Mouse (Mus musculus): ENCODE measurements around the gene Ebf1.

Ebf1 gene

GRCm38 (mm10) chr11:44663609-44664141 is 46.6 kb downstream of the Ebf1 start:
- DNase-seq, result no peak

- peak; percentile 47 for DNase-seq
These were observed 48.1 kb downstream of the Ebf1 start for GRCm38 (mm10) chr11:44665156-44665682.

- DNase-seq, result no peak
These were observed 48.8 kb downstream of the Ebf1 start for GRCm38 (mm10) chr11:44665741-44666531.

- no peak for DNase-seq
These were observed 49.6 kb downstream of the Ebf1 start for GRCm38 (mm10) chr11:44666741-44667140.

GRCm38 (mm10) chr11:44681306-44681705 is 64.2 kb downstream of the Ebf1 start:
- no peak for DNase-seq

GRCm38 (mm10) chr11:44681995-44682394 is 64.9 kb downstream of the Ebf1 start:
- DNase-seq, result no peak

- no peak for DNase-seq
These were observed 65.8 kb downstream of the Ebf1 start for GRCm38 (mm10) chr11:44682703-44683539.

GRCm38 (mm10) chr11:44684486-44685076 is 67.5 kb downstream of the Ebf1 start:
- DNase-seq, result peak; percentile 37

- DNase-seq, result no peak
These were observed 68.0 kb downstream of the Ebf1 start for GRCm38 (mm10) chr11:44685129-44685528.

- DNase-seq, result peak; percentile 36
These were observed 68.8 kb downstream of the Ebf1 start for GRCm38 (mm10) chr11:44685911-44686361.

GRCm38 (mm10) chr11:44686378-44686777 is 69.3 kb downstream of the Ebf1 start:
- no peak for DNase-seq

- no peak for DNase-seq
These were observed 71.4 kb downstream of the Ebf1 start for GRCm38 (mm10) chr11:44688542-44688941.

GRCm38 (mm10) chr11:44689571-44690264 is 72.6 kb downstream of the Ebf1 start:
- no peak for DNase-seq

GRCm38 (mm10) chr11:44690265-44690572 is 73.1 kb downstream of the Ebf1 start:
- DNase-seq, result no peak

- DNase-seq, result no peak
These were observed 78.3 kb downstream of the Ebf1 start for GRCm38 (mm10) chr11:44695416-44695815.

GRCm38 (mm10) chr11:44696539-44697201 is 79.6 kb downstream of the Ebf1 start:
- no peak for DNase-seq

- DNase-seq, result no peak
These were observed 83.1 kb downstream of the Ebf1 start for GRCm38 (mm10) chr11:44700181-44700580.

- no peak for DNase-seq
These were observed 84.2 kb downstream of the Ebf1 start for GRCm38 (mm10) chr11:44701221-44701810.

- DNase-seq, result no peak
These were observed 84.7 kb downstream of the Ebf1 start for GRCm38 (mm10) chr11:44701864-44702263.

GRCm38 (mm10) chr11:44702716-44703486 is 85.8 kb downstream of the Ebf1 start:
- DNase-seq, result no peak

- DNase-seq, result no peak
These were observed 86.8 kb downstream of the Ebf1 start for GRCm38 (mm10) chr11:44703951-44704350.

All from kidney, adult 18-20 months (tissue).